Mouse (Mus musculus): ENCODE results near the gene Cacna2d2.

Cacna2d2 gene

DNA sequence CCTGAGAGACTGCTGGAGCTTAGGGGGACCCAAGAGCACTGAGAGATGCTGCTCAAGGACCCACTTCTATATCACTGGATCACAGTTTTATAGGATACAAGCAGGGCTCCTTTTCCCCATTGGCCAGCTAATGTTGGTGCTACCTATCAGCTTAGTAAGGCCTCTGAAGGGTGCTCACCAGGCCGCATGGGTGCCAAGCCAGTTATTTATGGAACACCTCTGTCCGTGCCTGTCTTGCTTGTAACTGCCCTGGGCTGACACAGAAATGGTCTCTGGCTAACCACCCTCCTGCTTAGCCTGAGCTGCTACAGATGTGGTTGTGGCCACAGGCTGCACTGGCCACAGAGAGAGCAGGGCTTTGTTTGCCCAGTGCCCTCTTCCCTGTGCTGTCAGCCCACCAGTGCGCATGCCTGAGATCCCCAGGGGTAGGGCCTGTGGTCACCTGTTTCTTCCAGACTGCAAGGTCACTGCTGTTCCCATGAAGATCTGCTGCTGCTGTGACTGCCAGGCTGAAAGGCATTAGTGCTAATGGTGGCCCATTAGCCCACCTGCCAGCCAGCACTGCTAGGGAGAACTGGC, 101.4 kb downstream of the Cacna2d2 start:
- DNase-seq (ENCODE audit: low spot score), result no peak

DNA sequence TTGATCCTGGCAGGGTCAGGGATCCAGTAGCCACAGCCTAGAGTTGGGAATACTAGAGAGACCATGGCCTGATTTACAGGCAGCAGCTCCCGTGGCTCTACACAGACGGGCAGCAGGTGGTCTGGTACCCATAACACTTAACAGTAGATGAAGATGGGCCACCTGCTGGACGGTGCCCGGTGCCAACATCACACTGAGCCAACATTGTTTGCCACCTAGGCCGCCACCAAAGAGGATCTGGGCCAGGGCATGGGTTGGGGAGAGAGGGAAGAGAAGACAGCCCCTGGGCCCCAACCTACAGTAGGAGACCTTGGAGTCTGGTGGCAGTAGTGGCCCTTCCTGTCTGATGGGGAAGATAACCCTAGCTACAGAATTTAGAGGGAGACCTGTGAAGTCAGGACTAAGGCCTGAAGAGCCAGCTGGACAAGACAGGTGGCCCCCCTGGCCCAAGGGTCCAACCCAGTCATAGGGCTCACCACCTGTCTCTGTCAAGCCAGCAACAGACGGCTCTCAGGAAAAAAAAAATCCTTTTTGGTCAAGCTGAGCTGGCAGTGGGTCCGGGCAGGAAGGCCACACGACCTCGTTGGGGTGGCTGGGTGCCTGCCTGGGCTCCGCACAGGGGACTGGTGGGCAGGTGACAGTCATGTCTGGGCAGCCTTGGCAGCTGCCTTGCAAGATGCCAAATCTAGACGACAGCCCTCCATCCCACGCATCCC, 102.9 kb downstream of the Cacna2d2 start:
- DNase-seq (ENCODE audit: low spot score), result no peak

- no peak for DNase-seq (ENCODE audit: low spot score)
Observed at GRCm38 (mm10) chr9:107504662-107505537, 105.5 kb downstream of the Cacna2d2 start.

DNA sequence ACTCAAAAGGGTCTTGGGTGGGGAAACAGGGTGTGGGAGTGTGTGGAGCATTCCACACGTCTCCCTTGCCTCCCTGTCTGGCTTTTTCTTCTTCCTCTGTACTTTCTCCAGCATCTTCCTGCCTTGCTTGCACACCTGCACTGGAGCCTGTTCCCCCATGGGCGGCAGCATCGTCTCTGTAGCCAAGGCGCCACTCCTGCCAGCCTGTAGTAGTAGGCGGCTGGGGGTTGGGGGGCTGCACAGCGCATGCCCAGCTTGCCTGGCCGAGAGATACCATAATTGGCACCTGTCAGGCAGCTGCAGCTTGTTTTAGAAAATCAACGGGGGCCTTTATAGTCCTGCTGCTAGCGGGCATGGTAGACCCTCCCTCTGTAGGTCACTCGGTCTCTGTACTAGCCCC, 108.9 kb downstream of the Cacna2d2 start:
- DNase-seq (ENCODE audit: low spot score), result no peak

DNA sequence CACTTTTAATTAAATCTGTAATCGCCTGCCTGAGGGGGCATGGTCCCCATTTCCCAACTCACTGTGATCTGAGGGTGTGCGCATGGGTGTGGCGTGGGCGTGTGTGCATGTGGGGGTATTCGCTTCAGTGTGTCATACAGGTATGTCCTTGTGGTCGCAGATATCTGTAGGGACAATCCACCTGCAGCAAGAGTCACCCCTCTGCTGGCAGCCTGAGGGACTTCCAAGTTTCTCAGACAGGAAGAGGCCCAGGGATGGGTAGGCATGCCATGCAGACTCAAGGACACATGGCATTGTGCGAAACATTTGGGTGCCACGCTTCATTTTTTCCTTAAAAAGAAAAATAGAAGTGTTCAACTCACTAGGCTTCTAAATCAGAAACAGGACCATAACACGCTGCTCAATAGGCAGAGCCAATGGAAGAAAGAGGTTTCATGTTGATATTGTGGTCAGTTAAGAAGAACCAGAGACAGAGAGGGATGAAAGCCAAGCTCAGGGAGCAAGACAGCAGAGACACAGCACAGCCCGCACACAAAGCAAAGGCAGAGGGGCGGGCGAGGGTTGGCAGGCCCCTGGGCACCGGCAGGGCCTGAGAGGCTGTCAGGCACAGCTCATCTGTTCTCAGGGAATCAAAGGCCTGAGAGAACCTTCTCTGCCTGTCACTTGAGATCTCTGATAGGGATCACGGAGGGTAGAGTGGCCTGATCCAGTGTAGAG, 111.1 kb downstream of the Cacna2d2 start:
- DNase-seq (ENCODE audit: low spot score), result no peak

GRCm38 (mm10) chr9:107511436-107511835, 112.0 kb downstream of the Cacna2d2 start:
- no peak for DNase-seq (ENCODE audit: low spot score)

GRCm38 (mm10) chr9:107512326-107512725, 112.9 kb downstream of the Cacna2d2 start:
- no peak for DNase-seq (ENCODE audit: low spot score)

DNA sequence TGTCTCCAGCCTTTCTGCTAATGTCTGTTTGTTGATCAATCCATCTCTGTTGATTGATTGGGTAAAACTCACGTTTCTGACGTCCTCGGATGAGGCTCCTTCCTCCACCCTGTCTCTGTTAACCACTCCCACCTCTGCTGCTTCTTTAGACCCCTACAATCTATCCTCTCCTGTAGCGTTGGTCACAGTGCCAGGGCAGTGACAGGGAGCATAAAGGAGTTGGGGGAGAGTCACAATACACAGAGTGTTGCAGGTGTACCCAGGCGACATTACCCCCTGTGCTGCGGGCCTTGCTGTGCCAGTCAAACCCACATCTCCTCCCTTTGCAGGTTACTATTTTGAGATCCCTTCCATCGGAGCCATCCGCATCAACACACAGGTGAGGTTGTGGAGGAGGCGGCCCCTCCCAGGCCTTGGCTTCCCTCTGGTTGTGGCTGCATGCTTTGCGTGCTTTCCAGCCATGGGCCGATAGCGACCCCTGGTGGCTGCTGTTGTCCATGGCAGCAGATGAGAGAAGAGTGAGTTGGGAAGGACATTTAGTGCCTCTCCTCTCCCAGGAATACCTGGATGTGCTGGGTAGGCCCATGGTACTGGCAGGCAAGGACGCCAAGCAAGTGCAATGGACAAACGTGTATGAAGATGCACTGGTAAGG, 115.0 kb downstream of the Cacna2d2 start:
- DNase-seq (ENCODE audit: low spot score), result peak; percentile 90

GRCm38 (mm10) chr9:107520331-107520730, 120.9 kb downstream of the Cacna2d2 start:
- no peak for DNase-seq (ENCODE audit: low spot score)

DNA sequence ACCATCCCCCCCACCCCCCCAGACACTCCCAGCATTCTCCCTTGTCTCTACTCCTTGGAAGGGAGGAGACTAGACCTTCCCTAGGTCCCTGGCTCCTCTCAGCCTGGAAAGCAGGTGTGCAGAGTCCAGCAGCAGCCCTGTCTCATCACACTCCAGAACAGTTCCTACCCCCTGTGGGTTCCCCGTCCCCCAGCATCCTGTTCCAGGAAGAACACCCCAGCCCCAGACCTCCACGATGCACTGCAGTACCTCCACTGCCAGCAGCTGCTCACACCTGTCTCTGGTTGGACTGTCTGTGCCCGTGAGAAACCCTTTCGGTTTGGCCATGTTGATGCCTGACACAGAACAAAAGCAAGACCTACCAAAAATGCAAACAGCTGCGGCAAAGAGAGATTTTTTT, 121.8 kb downstream of the Cacna2d2 start:
- DNase-seq (ENCODE audit: low spot score), result no peak

GRCm38 (mm10) chr9:107521711-107522399, 122.4 kb downstream of the Cacna2d2 start:
- no peak for DNase-seq (ENCODE audit: low spot score)

- DNase-seq (ENCODE audit: low spot score), result no peak
Observed at GRCm38 (mm10) chr9:107522400-107522711, 122.9 kb downstream of the Cacna2d2 start.

- DNase-seq (ENCODE audit: low spot score), result peak; percentile 85
Observed at GRCm38 (mm10) chr9:107526198-107527026, 127.0 kb downstream of the Cacna2d2 start.

DNA sequence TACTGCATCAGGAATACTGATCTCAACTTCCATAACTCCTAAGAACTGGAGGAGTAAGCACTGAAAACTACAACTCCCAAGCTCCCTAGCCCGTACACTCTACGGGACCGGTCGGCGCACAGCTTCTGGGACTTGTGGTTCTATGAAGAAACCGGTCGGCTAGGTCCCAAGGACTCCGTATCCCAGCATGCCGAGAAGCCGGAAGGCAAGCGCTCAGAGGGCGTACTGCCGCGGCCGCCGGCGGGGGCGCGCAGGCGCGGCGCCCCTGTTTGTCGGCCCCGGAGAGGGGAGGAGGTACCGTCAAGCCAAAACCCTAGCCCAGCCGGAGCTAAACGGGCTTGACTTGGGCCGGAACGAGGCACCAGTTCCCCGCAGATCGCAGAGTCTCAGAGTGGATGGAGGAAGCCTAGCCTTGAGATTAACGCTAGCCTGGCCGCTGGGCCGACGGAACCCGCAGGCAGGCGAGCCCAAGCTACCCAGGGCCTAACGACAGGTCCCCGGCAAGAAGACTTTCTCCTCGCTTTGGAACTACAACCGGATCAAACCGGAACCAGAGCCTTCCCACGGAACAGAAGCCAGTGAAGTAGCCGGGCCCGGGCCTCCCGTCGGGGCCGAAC, 134.5 kb downstream of the Cacna2d2 start, which contains the start of gene Tmem115:
Tmem115 (plus strand) TSS at position 155 of the 617 bp plus-strand sequence.
- peak; percentile 98 for DNase-seq (ENCODE audit: low spot score)

DNA sequence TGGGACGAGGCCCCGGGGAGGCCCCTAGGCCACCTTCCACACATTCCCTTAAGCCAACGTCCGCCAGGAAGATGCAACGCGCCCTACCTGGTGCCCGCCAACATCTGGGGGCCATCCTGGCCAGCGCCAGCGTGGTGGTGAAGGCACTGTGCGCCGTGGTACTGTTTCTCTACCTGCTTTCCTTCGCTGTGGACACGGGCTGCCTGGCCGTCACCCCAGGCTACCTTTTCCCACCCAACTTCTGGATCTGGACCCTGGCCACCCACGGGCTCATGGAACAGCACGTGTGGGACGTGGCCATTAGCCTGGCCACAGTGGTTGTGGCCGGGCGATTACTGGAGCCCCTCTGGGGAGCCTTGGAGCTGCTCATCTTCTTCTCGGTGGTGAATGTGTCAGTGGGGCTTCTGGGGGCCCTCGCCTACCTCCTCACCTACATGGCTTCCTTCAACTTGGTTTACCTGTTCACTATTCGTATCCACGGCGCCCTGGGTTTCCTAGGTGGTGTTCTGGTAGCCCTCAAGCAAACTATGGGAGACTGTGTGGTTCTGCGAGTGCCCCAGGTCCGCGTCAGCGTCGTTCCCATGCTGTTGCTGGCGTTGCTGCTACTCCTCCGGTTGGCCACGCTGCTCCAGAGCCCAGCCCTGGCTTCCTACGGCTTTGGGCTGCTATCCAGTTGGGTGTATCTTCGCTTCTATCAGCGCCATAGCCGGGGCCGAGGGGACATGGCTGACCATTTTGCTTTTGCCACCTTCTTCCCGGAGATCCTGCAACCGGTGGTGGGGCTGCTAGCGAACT, 135.2 kb downstream of the Cacna2d2 start:
- peak; percentile 46 for DNase-seq (ENCODE audit: low spot score)

- no peak for DNase-seq (ENCODE audit: low spot score)
Observed at GRCm38 (mm10) chr9:107538231-107538630, 138.8 kb downstream of the Cacna2d2 start.

DNA sequence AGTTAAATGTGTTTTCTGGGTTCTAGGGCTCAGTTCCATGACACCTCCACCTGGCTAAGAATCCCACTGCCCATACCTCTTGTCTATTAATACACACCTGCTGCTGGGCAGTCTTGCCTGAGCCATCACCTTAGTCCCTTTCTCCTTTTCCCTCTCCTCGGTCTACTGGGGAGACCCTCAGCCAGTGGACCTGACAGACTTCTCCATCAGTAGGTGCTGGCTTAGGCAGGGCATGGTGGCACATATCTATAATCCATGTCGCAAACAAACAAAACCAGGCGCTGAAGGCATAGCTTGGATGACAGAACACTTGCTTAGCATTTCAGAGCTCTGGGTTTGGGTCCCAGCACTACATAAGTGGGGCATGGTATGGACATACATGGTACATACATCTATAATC, 139.3 kb downstream of the Cacna2d2 start:
- no peak for DNase-seq (ENCODE audit: low spot score)

GRCm38 (mm10) chr9:107539940-107540339, 140.5 kb downstream of the Cacna2d2 start:
- no peak for DNase-seq (ENCODE audit: low spot score)

GRCm38 (mm10) chr9:107540420-107540819, 141.0 kb downstream of the Cacna2d2 start:
- DNase-seq (ENCODE audit: low spot score), result no peak

All from embryo, embryonic 10.5 days (tissue).